22 mouse cellular contexts compared by ENCODE assay signal in the genomic region with DNA sequence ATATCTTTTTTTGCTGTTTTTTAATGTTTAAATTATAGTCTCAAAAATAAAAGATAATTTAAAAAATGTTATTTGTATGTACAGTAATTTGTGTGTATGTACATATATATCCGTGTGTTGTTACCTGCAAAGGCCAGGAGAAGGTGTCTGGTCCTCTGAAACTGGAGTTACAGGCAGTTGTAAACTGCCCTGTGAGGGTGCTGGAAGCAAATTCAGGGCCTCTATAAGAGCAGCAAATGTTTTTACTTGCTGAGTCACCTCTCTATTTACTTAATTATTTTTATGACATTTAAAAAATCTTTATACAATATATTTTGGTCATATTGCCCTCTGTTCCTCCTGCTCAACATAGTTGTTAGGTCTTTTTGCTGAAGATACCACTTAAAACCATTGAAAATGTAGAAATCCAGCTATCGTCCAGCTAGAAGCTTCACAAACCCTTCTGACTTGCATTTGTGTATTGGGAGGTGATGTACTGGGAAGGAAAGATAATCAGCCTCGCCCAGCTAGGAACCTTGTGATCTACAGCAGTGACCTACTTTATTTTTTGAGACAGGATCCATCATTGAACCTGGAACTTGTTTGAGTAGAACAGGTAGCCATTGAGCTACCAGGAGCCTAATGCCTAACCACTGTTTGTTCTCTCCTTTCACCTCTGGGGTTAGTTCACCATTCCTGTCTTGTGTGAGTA. TPM values are rescaled to one million over a fixed set of nuclear protein-coding genes. Genes with fewer than 3 reads are reported as not detected.
DNase-seq lines count a peak whose midpoint lies in the region; ATAC-seq lines count a peak whose summit lies in the region.
"Had no signal": no experiment of that assay in that cellular context is flagged by ENCODE, and none has a peak within 500 bp of the region (broad histone marks: within the 10 kb centered on the region; RNA-seq: fewer than 3 reads in every experiment).

No protein-coding gene starts in this region.

- H3K9ac ChIP-seq in liver, embryonic 13.5 days = peak overlapping the region; percentile 75
- H3K9ac ChIP-seq in stomach, embryonic 15.5 days = no peak overlapping the region
- H3K9ac ChIP-seq: embryonic facial prominence, embryonic 12.5 days; forebrain, postnatal 0 days; midbrain, embryonic 12.5 days; neural tube, embryonic 12.5 days had no signal

- peak; percentile 2 to 38 for DNase-seq in spleen, postnatal 36 days (ENCODE audit: low spot score in 2 of 2)
- no peak for DNase-seq in spleen, adult 18-20 months
- peak; percentile 64 for DNase-seq in liver, embryonic 13.5 days
- no peak for DNase-seq in thymus, postnatal 36 days
- DNase-seq in urinary bladder, adult 18-20 months (ENCODE audit: low spot score in 2 of 2) = no peak
- DNase-seq: adrenal gland, postnatal 10 days; cerebellum, adult 9-10 months; forebrain, postnatal 0 days; gastrocnemius, adult 2 months; kidney, adult 8-10 months; kidney, postnatal 14 days; layer of hippocampus, postnatal 36 days; thymus, postnatal 14 days had no signal

- H3K4me1 ChIP-seq in erythroblast, embryonic 14.5 days (ENCODE audit: control insufficient read depth) = peaks cover 89% of the 10 kb centered on the region
- peaks cover 75% of the 10 kb centered on the region for H3K4me1 ChIP-seq in liver, embryonic 13.5 days (replicated peaks)
- no peaks in the 10 kb centered on the region for H3K4me1 ChIP-seq in stomach, embryonic 15.5 days

- peak; percentile 96 for ATAC-seq in liver, embryonic 13.5 days (ENCODE audit: low read depth)
- ATAC-seq in stomach, embryonic 15.5 days (ENCODE audit: insufficient read depth, low FRiP score, low read depth) = peak; percentile 83; the same call in 1 of the 2 replicates
- ATAC-seq: activated CD4-positive, CD25-positive, alpha-beta regulatory T cell, adult 4 months; forebrain, postnatal 0 days had no signal

- peak overlapping the region; percentile 74 for H3K4me2 ChIP-seq in liver, embryonic 13.5 days
- H3K4me2 ChIP-seq in stomach, embryonic 15.5 days = no peak overlapping the region
- H3K4me2 ChIP-seq: embryonic facial prominence, embryonic 12.5 days; midbrain, embryonic 12.5 days; neural tube, embryonic 12.5 days had no signal

- H3K27me3 ChIP-seq in erythroblast, embryonic 14.5 days (ENCODE audit: control insufficient read depth) = no peaks in the 10 kb centered on the region
- no peaks in the 10 kb centered on the region for H3K27me3 ChIP-seq in liver, embryonic 13.5 days
- no peaks in the 10 kb centered on the region for H3K27me3 ChIP-seq in stomach, embryonic 15.5 days (replicated peaks)
- H3K27me3 ChIP-seq: embryonic facial prominence, embryonic 12.5 days; midbrain, embryonic 12.5 days; neural tube, embryonic 12.5 days had no signal

- WGBS in liver, embryonic 13.5 days (ENCODE audit: insufficient replicate concordance) = 24% methylated on average over 3 of the region's 3 CpGs
- 90% methylated on average over 3 of the region's 3 CpGs for WGBS in stomach, embryonic 15.5 days

- H3K9me3 ChIP-seq in erythroblast, embryonic 14.5 days (ENCODE audit: control insufficient read depth, low read length) = no peaks in the 10 kb centered on the region
- H3K9me3 ChIP-seq in liver, embryonic 13.5 days (replicated peaks) = no peaks in the 10 kb centered on the region
- H3K9me3 ChIP-seq in stomach, embryonic 15.5 days = no peaks in the 10 kb centered on the region
- H3K9me3 ChIP-seq: embryonic facial prominence, embryonic 12.5 days; hindbrain, embryonic 10.5 days; midbrain, embryonic 12.5 days; neural tube, embryonic 12.5 days had no signal

- H3K4me3 ChIP-seq in erythroblast, embryonic 14.5 days (replicated peaks) = peak overlapping the region; percentile 59
- peak overlapping the region; percentile 52 for H3K4me3 ChIP-seq in liver, embryonic 13.5 days (replicated peaks)
- no peak overlapping the region for H3K4me3 ChIP-seq in stomach, embryonic 15.5 days (replicated peaks)
- H3K4me3 ChIP-seq: embryonic facial prominence, embryonic 12.5 days; gastrocnemius, adult 2 months; hindbrain, embryonic 10.5 days; layer of hippocampus, adult 2 months; midbrain, embryonic 12.5 days; neural tube, embryonic 12.5 days had no signal

- H3K27ac ChIP-seq in liver, embryonic 13.5 days = peak overlapping the region; percentile 98
- H3K27ac ChIP-seq in stomach, embryonic 15.5 days = no peak overlapping the region
- H3K27ac ChIP-seq: embryonic facial prominence, embryonic 12.5 days; gastrocnemius, adult 2 months; hindbrain, embryonic 10.5 days; layer of hippocampus, adult 2 months; macrophage; midbrain, embryonic 12.5 days; neural tube, embryonic 12.5 days had no signal

- peaks cover 60% of the 10 kb centered on the region for H3K36me3 ChIP-seq in erythroblast, embryonic 14.5 days (ENCODE audit: control insufficient read depth)
- H3K36me3 ChIP-seq in liver, embryonic 13.5 days = peaks cover 2% of the 10 kb centered on the region; the same call in 1 of the 2 replicates
- H3K36me3 ChIP-seq in stomach, embryonic 15.5 days = no peaks in the 10 kb centered on the region
- H3K36me3 ChIP-seq: embryonic facial prominence, embryonic 12.5 days; hindbrain, embryonic 10.5 days; midbrain, embryonic 12.5 days; neural tube, embryonic 12.5 days had no signal

RNA-seq across cellular contexts. Expression of a gene that starts 15.0 kb away (rescaled TPM):
- polyA plus RNA-seq in erythroblast, embryonic 14.5 days (2012) = 26.8 and 37.8 TPM in 2 replicates
- 104 and 106 TPM in 2 replicates for polyA plus RNA-seq in liver, embryonic 13.5 days (2015; fragmentation: Nextera tagmentation; extraction: Ambion mirVana)
- polyA plus RNA-seq in stomach, embryonic 15.5 days (2015; fragmentation: Nextera tagmentation; extraction: Ambion mirVana) = 121 and 123 TPM in 2 replicates

Comparison
In these comparisons a context has a peak if more than half of its experiments do, and no peak if none do; other contexts are left out.
1. DNase-seq: peak in spleen, postnatal 36 days (2 of 2) and liver, embryonic 13.5 days (single experiment); none in spleen, adult 18-20 months (0 of 2), thymus, postnatal 36 days (0 of 2) and urinary bladder, adult 18-20 months (0 of 2).